Mouse (Mus musculus) embryo, embryonic 9.5 days (tissue): ENCODE data around the gene Gm42688.

Source experiments
- DNase-seq: peaks from one replicate; pipeline ENCODE4 v3.0.0-alpha.2; 2017; ENCODE audit errors: extremely low spot score

The Gm42688 gene

GRCm38 (mm10) chr6:83140044-83140443, 38.6 kb downstream of the Gm42688 start:
- DNase-seq: no peak

GRCm38 (mm10) chr6:83141636-83142035, 40.2 kb downstream of the Gm42688 start:
- DNase-seq: no peak

GRCm38 (mm10) chr6:83142211-83142731, 40.9 kb downstream of the Gm42688 start:
- DNase-seq: peak; percentile 41

- DNase-seq: no peak
Measured at GRCm38 (mm10) chr6:83142886-83143285, 41.5 kb downstream of the Gm42688 start.

GRCm38 (mm10) chr6:83145209-83145608, 43.8 kb downstream of the Gm42688 start:
- no peak for DNase-seq

- DNase-seq: no peak
Measured at GRCm38 (mm10) chr6:83145805-83146204, 44.4 kb downstream of the Gm42688 start.

GRCm38 (mm10) chr6:83147280-83147679, 45.9 kb downstream of the Gm42688 start:
- DNase-seq: no peak

GRCm38 (mm10) chr6:83151721-83152120, 50.3 kb downstream of the Gm42688 start:
- DNase-seq: no peak

- no peak for DNase-seq
Measured at GRCm38 (mm10) chr6:83153038-83153437, 51.6 kb downstream of the Gm42688 start.

GRCm38 (mm10) chr6:83153485-83153884, 52.1 kb downstream of the Gm42688 start:
- DNase-seq: no peak

- no peak for DNase-seq
Measured at GRCm38 (mm10) chr6:83155552-83156238, 54.3 kb downstream of the Gm42688 start.

GRCm38 (mm10) chr6:83156259-83156684, 54.9 kb downstream of the Gm42688 start, which contains the start of the genes Wdr54 and 1700003E16Rik:
Gene Wdr54, minus strand, starts transcription at chr6:83156397.
Gene 1700003E16Rik, plus strand, starts transcription at chr6:83156404.
- peak; percentile 84 for DNase-seq

- DNase-seq: peak; percentile 39
Measured at GRCm38 (mm10) chr6:83159456-83159855, 58.0 kb downstream of the Gm42688 start.
